Mouse (Mus musculus) bone marrow, adult 2 months (tissue): Measurements from ENCODE around the gene 2810408A11Rik. TPM values are rescaled to one million over a fixed set of nuclear protein-coding genes. Genes with fewer than 3 reads are reported as not detected.
"Not testable (repeated sequence)": the region's sequence is repeated elsewhere in the genome, so short reads cannot be mapped to it uniquely, and the experiment has no call there.

Experiments used
- H3K27ac ChIP-seq: fragments of 200-500 bp; 2 replicates; pipeline ENCODE4 v1.5.1; 2012; ENCODE audit warnings: low read depth, mild to moderate bottlenecking, control low read depth, inconsistent platforms, low read length; ENCODE audit not compliant: control insufficient read depth, poor library complexity, insufficient read depth
- H3K4me1 ChIP-seq: fragments of 200-500 bp; 2 replicates; pipeline ENCODE4 v1.6.1; 2011; ENCODE audit warnings: low read length; ENCODE audit not compliant: control insufficient read depth, insufficient read depth
- H3K4me3 ChIP-seq: fragments of 200-500 bp; replicated peaks from 2 replicates; pipeline ENCODE3; 2011; ENCODE audit warnings: mild to moderate bottlenecking, low read depth, low read length, control low read depth; ENCODE audit not compliant: control insufficient read depth
- CTCF ChIP-seq: fragments of 200-500 bp; IDR thresholded peaks from 2 replicates; pipeline ENCODE4 v1.5.1; 2011; ENCODE audit warnings: low read length, control low read depth; ENCODE audit not compliant: control insufficient read depth, insufficient read depth
- POLR2A ChIP-seq: fragments of 200-500 bp; IDR thresholded peaks from 2 replicates; pipeline ENCODE4 v1.6.1; 2011; ENCODE audit warnings: low read depth, mild to moderate bottlenecking, control low read depth, low read length, borderline replicate concordance; ENCODE audit not compliant: control insufficient read depth
- WGBS: fragments of 180-500 bp; shearing (Covaris S2); methylation state at CpG from one replicate; pipeline ENCODE4 v1.1.7; 2018; 5-methylcytosine and 5-hydroxymethylcytosine counted together
- polyA plus RNA-seq: library from polyadenylated mRNA; stranded (reverse); fragments of >200 nt; gene quantifications from 2 replicates; pipeline ENCODE4 v1.2.4, GENCODE M21; 2011; ENCODE audit warnings: low replicate concordance; ENCODE audit not compliant: missing spikeins, insufficient read depth, insufficient read length

2810408A11Rik gene
- polyA plus RNA-seq, 1 experiment: 5.6 TPM

DNA sequence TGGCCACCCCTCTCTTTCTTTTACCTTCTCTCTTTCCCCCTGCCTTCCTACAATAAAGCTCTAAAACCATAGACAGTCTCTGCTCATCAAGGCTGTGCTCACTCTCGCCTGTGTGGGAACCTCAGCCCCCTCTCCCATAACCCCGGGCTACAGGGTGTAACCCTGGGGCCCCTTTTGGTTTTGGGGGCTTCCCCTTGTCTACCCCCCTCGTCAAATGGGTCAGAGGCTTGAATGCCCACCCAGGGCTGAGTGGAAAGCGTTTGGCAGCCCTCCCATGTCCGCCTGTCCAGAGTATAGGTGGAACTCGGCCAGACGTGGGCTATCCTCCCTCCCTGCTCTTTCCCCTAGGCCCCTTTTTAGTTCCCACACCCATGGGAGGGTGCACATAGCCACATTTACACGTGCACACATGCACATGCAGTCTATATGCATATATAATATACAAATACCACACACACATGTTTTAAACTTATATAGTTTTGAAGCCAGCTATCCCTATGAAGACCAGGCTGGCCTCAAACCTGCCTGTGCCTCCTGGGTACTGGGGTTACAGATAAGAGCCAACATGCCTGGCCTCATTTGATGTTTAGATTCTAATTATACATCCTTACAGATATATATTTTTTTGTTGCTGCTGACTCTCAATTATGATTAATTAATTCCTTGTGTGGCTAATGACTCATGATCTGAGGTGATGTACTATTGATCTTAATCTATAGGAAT is 36.5 kb downstream of the 2810408A11Rik start:
- H3K4me1 ChIP-seq: no peaks in the 10 kb centered on the region; the same call in 1 of the 2 replicates
- no peak for TF ChIP-seq CTCF
- TF ChIP-seq POLR2A: no peak
- WGBS: 50% methylated on average over 8 of the region's 8 CpGs
- H3K27ac ChIP-seq: no peak overlapping the region
- no peak overlapping the region for H3K4me3 ChIP-seq

DNA sequence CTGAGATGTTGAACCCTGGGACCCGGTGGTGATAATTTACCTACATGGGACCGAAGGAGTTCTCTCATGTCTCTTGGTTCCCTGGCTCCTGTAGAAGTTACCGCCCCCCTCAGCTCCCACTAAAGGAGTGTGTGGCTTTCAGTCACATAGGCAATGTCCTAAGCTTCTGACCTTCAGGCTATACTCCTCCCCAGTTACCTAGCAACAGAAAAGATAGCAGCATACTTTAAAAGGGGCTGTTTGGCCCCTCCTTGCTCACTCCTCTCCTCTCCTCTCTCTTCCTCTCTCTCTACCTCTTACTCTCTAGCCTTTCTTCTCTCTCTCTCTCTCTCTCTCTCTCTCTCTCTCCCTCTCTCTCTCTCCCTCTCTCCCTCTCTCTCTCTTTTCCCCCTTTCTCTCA is 37.1 kb downstream of the 2810408A11Rik start:
- not testable (repeated sequence) for H3K4me3 ChIP-seq, H3K4me1 ChIP-seq, H3K27ac ChIP-seq
- WGBS: 89% methylated on average over 3 of the region's 3 CpGs

DNA sequence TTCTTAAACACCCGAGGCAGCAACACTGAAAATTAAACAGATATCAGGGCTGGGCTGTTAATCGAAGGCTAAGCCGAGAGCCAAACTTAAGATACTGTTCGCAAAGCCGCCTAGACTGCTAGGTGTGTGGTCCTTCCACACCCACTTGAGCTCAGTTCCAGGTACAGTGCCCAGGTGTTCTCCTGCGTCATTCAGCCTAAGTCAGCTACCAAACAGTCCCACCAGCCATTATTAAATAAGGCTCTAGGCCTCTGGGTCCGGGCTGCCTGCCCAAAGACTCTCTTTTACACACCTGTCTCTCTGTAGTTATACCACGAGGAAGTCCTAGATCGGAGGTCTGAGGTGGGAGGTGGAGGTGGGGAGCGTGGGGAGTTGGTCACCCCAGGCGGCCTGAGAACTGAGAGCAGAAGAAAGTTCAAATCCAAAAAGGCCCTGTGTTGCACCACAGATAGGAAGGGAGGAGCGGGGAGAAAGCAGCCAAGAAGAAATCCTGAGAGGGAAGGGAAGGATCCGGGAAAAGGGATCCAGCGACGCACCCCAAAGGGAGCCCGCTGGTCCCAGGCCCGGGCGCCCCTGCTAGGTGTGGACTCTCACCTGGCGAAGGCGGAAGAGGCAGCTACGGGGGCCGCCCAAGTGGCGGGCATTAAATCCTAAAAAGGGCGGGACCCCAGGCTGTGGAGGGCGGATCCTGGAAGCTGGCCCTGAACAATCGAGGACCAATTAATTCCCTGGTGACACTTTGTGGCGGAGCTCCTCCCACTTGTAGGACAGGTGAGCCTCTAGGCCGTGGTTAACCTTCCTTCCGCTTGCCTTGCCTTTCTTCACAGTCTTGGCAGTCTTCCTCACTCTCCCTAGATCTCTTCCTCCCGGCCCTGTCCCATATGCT is 42.4 kb downstream of the 2810408A11Rik start, which contains the start of gene Tnk1:
Gene Tnk1, minus strand, starts transcription at position 618 of the 886 bp plus-strand sequence.
- Histone ChIP-seq H3K4me1 (no peaks in the 10 kb centered on the region; the same call in 1 of the 2 replicates), H3K4me3 (no peak within 1 kb of the TSS), H3K27ac (no peak within 1 kb of the TSS)
- 77% methylated on average over 30 of the region's 30 CpGs for WGBS
- no peak for TF ChIP-seq CTCF
- no peak for TF ChIP-seq POLR2A

DNA sequence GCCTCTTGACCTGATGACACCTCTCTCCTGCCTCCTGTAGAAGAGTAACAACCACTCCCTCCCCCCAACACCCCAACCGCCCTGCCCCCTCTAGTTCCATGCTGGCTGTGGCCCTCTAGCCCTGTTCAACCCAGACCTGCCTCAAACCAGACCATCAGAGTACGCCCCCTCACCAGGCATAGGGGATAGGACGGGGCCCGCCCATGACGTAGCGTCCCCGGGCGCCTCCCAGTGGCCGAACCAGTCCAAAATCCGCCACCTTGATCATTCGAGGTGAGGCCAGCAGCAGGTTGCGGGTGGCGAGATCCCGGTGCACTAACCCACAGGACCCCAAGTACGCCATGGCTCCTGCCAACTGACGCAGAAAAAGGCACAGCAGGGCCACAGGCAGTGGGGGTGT is 45.4 kb downstream of the 2810408A11Rik start:
- TF ChIP-seq CTCF: peak; percentile 57
- TF ChIP-seq POLR2A: no peak
- WGBS: 30% methylated on average over 16 of the region's 16 CpGs
- peak overlapping the region; percentile 86; the same call in 1 of the 2 replicates for H3K27ac ChIP-seq
- no peak overlapping the region for H3K4me3 ChIP-seq
- peaks cover 7% of the 10 kb centered on the region for H3K4me1 ChIP-seq

DNA sequence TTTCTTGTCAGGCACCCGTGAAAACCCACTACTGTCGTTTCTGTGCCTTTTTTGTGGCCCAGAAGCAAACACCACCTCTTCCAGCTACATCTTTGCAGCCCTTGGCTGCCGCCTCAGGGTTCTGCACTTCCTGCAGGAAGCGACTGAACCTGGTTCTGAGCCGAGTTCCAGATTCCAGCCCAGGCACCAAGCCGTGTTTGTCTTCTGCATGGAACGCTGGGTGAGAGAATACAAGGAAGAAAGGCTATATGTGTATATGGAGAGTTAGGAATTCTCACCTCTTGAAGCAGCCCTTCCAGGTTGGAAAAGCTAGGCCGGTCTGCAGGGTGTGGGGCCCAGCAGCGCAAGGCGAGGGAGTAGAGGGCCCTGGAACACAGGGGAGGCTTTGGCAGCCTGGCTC is 46.1 kb downstream of the 2810408A11Rik start:
- Histone ChIP-seq H3K27ac (peak overlapping the region; percentile 86), H3K4me3 (no peak overlapping the region), H3K4me1 (peaks cover 13% of the 10 kb centered on the region)
- 45% methylated on average over 10 of the region's 10 CpGs for WGBS
- TF ChIP-seq CTCF (no peak), POLR2A (no peak)

DNA sequence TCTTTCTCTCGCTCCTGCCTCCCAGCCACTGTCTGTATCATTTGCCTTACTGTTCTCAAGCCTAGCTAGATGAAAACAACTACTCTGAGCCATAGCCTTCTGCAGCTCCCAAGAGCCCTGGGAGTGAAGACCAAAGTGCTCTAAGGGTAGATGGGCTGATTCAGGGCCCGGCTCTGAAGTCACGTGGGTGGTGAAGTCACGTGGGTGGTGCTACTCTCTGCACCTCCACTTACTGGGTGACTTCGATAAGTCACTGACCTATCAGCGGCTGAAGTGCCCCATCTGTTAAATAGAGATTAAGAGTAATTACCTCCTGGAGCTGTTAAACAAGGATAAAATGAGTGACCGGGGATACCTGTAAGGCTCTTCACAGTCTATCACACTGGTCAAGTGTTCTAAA is 46.8 kb downstream of the 2810408A11Rik start:
- H3K4me3 ChIP-seq: peak overlapping the region; percentile 15
- H3K4me1 ChIP-seq: peaks cover 18% of the 10 kb centered on the region
- peak overlapping the region; percentile 86 for H3K27ac ChIP-seq
- WGBS: 20% methylated on average over 7 of the region's 7 CpGs
- TF ChIP-seq CTCF: no peak
- no peak for TF ChIP-seq POLR2A

DNA sequence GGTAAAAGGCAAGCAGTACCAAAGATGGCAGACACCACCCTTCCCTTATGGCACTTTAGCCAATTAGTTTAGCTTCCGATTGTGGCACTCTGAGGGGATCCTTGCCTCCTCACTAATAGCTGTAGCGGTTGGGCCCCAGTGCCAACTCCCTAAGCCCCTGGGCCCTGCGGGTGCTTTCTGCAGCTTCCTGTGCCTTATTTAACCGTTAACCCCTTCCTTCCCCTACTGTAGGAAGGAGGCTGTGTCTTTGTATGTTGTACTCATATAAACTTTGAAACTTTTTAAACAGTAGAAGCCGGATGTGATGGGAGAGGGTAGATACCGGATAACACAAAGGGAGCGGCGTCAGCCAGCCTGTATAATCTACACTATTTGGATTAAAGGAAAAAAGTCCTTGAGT is 50.0 kb downstream of the 2810408A11Rik start:
- H3K27ac ChIP-seq: peak overlapping the region; percentile 50
- peaks cover 21% of the 10 kb centered on the region for H3K4me1 ChIP-seq
- no peak overlapping the region for H3K4me3 ChIP-seq
- TF ChIP-seq CTCF: no peak
- no peak for TF ChIP-seq POLR2A
- 10% methylated on average over 8 of the region's 8 CpGs for WGBS

DNA sequence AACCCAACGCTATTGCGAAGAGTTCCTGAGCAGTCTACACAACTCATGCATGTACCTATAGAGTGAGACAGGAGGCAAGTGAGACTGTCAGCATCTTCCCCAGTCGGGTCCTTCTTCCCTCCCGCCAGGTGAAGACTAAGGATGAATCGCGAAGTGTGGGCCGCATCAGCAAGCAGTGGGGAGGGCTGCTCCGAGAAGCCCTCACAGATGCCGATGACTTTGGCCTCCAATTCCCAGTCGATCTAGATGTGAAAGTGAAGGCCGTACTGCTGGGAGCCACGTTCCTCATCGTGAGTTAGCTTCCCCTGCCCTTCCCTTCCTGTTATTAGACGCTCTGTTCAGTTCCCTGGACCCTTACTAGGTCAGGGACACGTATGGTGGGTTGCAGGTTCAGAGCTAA is 50.9 kb downstream of the 2810408A11Rik start:
- 66% methylated on average over 15 of the region's 15 CpGs for WGBS
- Histone ChIP-seq H3K27ac (peak overlapping the region; percentile 25; the same call in 1 of the 2 replicates), H3K4me1 (peaks cover 21% of the 10 kb centered on the region), H3K4me3 (no peak overlapping the region)
- TF ChIP-seq POLR2A (no peak), CTCF (no peak)

DNA sequence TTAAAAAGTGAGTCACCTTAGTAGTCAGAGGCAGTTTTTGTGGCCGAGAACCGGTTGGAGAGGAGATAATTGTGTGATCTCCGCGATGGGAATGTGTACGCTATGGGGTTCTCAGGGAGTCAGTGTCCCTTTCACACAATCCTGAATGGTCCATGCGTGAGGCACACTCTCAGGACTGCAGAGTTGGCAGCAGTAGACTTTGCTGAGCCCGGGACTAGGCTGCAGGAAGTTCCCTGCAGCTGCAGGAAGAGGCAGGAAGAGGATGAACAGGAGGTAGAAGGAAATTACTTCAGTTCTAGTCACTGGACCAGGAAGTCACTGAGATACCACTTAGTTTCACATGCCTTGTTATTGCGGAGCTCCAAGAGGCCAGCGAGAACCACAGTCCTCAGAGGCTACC is 51.7 kb downstream of the 2810408A11Rik start:
- Histone ChIP-seq H3K27ac (peak overlapping the region; percentile 69), H3K4me3 (no peak overlapping the region), H3K4me1 (peaks cover 21% of the 10 kb centered on the region)
- WGBS: 52% methylated on average over 9 of the region's 9 CpGs
- TF ChIP-seq CTCF (no peak), POLR2A (no peak)
